Mouse (Mus musculus) forebrain, embryonic 13.5 days (tissue): ENCODE measurements at regions not wholly inside any gene's neighbourhood (a gene's known extent, or its start where the extent isn't known, plus 50 kb on each side); places are given as distances from the start of the nearest gene placed in this dataset.

ENCODE experiments used
- ATAC-seq: fragments of 200-750 bp; cut with Nextera tagmentation; 2 replicates; pipeline ENCODE4 v1.8.0; 2017
- H3K27ac ChIP-seq: fragments of 300-500 bp; sonication (generic); 2 replicates; pipeline ENCODE4 v1.5.1; 2015; ENCODE audit warnings: inconsistent platforms, mild to moderate bottlenecking, moderate library complexity
- H3K27me3 ChIP-seq: fragments of 300-500 bp; sonication (generic); 2 replicates; pipeline ENCODE4 v1.6.1; 2015; ENCODE audit warnings: mild to moderate bottlenecking, inconsistent platforms
- H3K36me3 ChIP-seq: fragments of 300-500 bp; sonication (generic); 2 replicates; pipeline ENCODE4 v1.6.1; 2015; ENCODE audit warnings: mild to moderate bottlenecking, inconsistent platforms; ENCODE audit not compliant: poor library complexity, severe bottlenecking
- H3K4me1 ChIP-seq: fragments of 300-500 bp; sonication (generic); 2 replicates; pipeline ENCODE4 v1.6.1; 2015; ENCODE audit warnings: inconsistent platforms
- H3K4me2 ChIP-seq: fragments of 300-500 bp; sonication (generic); 2 replicates; pipeline ENCODE4 v1.6.1; 2015; ENCODE audit warnings: inconsistent platforms, mild to moderate bottlenecking, moderate library complexity
- H3K4me3 ChIP-seq: fragments of 300-500 bp; sonication (generic); 2 replicates; pipeline ENCODE4 v1.5.1; 2015; ENCODE audit warnings: mild to moderate bottlenecking, inconsistent platforms
- H3K9ac ChIP-seq: fragments of 300-500 bp; sonication (generic); 2 replicates; pipeline ENCODE4 v1.6.1; 2015; ENCODE audit warnings: mild to moderate bottlenecking, inconsistent platforms
- H3K9me3 ChIP-seq: fragments of 300-500 bp; sonication (generic); replicated peaks from 2 replicates; pipeline ENCODE4 v1.6.1; 2016; ENCODE audit warnings: inconsistent platforms

- no peak for ATAC-seq
- H3K27ac ChIP-seq: no peak overlapping the region
Observed at GRCm38 (mm10) chr17:54154536-54154935, 144.3 kb downstream of the Slc5a7 start.

More at GRCm38 (mm10) chr17:54154536-54154935, 144.3 kb downstream of the Slc5a7 start:
- no peaks in the 10 kb centered on the region for H3K36me3 ChIP-seq
- H3K9me3 ChIP-seq: no peaks in the 10 kb centered on the region
- H3K4me3 ChIP-seq: no peak overlapping the region
- no peaks in the 10 kb centered on the region for H3K4me1 ChIP-seq
- no peaks in the 10 kb centered on the region for H3K27me3 ChIP-seq
- H3K9ac ChIP-seq: no peak overlapping the region
- H3K4me2 ChIP-seq: no peak overlapping the region
